Mouse (Mus musculus): Measurements from ENCODE around the gene Dkkl1.

GRCm38 (mm10) chr7:45204380-45205143, 7.4 kb downstream of the Dkkl1 start, which contains the start of gene Ccdc155:
- TF ChIP-seq CTCF (IDR thresholded peaks at IDR 0.05; ENCODE audit: control insufficient read depth, insufficient read depth, insufficient read length): no peak
- no peak for TF ChIP-seq CEBPB (IDR thresholded peaks at IDR 0.05; ENCODE audit: low read depth)
- TF ChIP-seq MYOD1 (IDR thresholded peaks at IDR 0.05; ENCODE audit: control insufficient read depth, insufficient read length, low read depth): no peak
- no peak for TF ChIP-seq MAX (IDR thresholded peaks at IDR 0.05)
- TF ChIP-seq USF1 (IDR thresholded peaks at IDR 0.05; ENCODE audit: low read depth): no peak
- TF ChIP-seq MYOG (IDR thresholded peaks at IDR 0.05; ENCODE audit: control insufficient read depth, extremely low read depth, insufficient read length): no peak
